In genomic region chr3:131272374-131273100, GRCm38 (mm10) we compare ENCODE assay signal across 8 mouse cellular contexts. TPM values are rescaled to one million over a fixed set of nuclear protein-coding genes. Genes with fewer than 3 reads are reported as not detected.
A peak's percentile ranks its signal among the peaks of the same experiment; 100 is the strongest.
DNase-seq lines count a peak whose midpoint lies in the region; ATAC-seq and TF ChIP-seq lines count a peak whose summit lies in the region.

No protein-coding gene starts in this region.

- DNase-seq in lung, embryonic 14.5 days = no peak
- DNase-seq in lung, postnatal 36 days = no peak
- peak; percentile 72 for DNase-seq in kidney, adult 9 months
- no peak for DNase-seq in midbrain, postnatal 0 days (ENCODE audit: low spot score)
- no peak for DNase-seq in adrenal gland, adult 2 months
- no peak for DNase-seq in right cerebral cortex, adult 18-20 months

- H3K36me3 ChIP-seq in lung, embryonic 14.5 days (ENCODE audit: insufficient read depth) = no peaks in the 10 kb centered on the region
- H3K36me3 ChIP-seq in midbrain, postnatal 0 days (ENCODE audit: insufficient read depth, low read length) = no peaks in the 10 kb centered on the region

- ATAC-seq in lung, embryonic 14.5 days (ENCODE audit: insufficient read depth) = peak; percentile 9; the same call in 1 of the 2 replicates
- ATAC-seq in midbrain, postnatal 0 days (ENCODE audit: low FRiP score) = no peak
- no peak for ATAC-seq in erythroid progenitor cell, adult 5-6 weeks (replicated peaks; ENCODE audit: low FRiP score, poor library complexity, severe bottlenecking)

- WGBS in lung, embryonic 14.5 days = 24% methylated on average over 10 of the region's 10 CpGs
- 57% methylated on average over 10 of the region's 10 CpGs for WGBS in midbrain, postnatal 0 days

- TF ChIP-seq CTCF in lung, embryonic 14.5 days (IDR thresholded peaks at IDR 0.05; ENCODE audit: low read depth) = no peak
- TF ChIP-seq CTCF in embryonic fibroblast, embryonic 13.5 days (IDR thresholded peaks at IDR 0.05; ENCODE audit: borderline replicate concordance, insufficient read depth, low read length) = no peak
- TF ChIP-seq CTCF in midbrain, postnatal 0 days (IDR thresholded peaks at IDR 0.05) = no peak

- H3K27ac ChIP-seq in lung, embryonic 14.5 days (ENCODE audit: low read depth) = peak overlapping the region; percentile 77; the same call in 1 of the 2 replicates
- H3K27ac ChIP-seq in embryonic fibroblast, embryonic 13.5 days (ENCODE audit: insufficient read depth, low read length) = no peak overlapping the region
- no peak overlapping the region for H3K27ac ChIP-seq in midbrain, postnatal 0 days (ENCODE audit: low read depth, low read length)

- H3K4me3 ChIP-seq in lung, embryonic 14.5 days (ENCODE audit: low read depth, low read length) = peak overlapping the region; percentile 69
- H3K4me3 ChIP-seq in embryonic fibroblast, embryonic 13.5 days (ENCODE audit: insufficient read depth, low read length) = peak overlapping the region; percentile 42
- peak overlapping the region; percentile 69 for H3K4me3 ChIP-seq in midbrain, postnatal 0 days (ENCODE audit: low read depth, low read length)

- H3K27me3 ChIP-seq in lung, embryonic 14.5 days (ENCODE audit: insufficient read depth, low read length) = no peaks in the 10 kb centered on the region
- no peaks in the 10 kb centered on the region for H3K27me3 ChIP-seq in midbrain, postnatal 0 days (ENCODE audit: insufficient read depth, low read length)

- no peaks in the 10 kb centered on the region for H3K9me3 ChIP-seq in lung, embryonic 14.5 days (ENCODE audit: low read depth, low read length)
- no peaks in the 10 kb centered on the region for H3K9me3 ChIP-seq in midbrain, postnatal 0 days (ENCODE audit: low read length)

- H3K9ac ChIP-seq in lung, embryonic 14.5 days = peak overlapping the region; percentile 35
- H3K9ac ChIP-seq in midbrain, postnatal 0 days (replicated peaks; ENCODE audit: low read length, poor library complexity, severe bottlenecking) = no peak overlapping the region

- TF ChIP-seq POLR2A in embryonic fibroblast, embryonic 13.5 days (IDR thresholded peaks at IDR 0.05; ENCODE audit: low read depth, low read length) = no peak

- peaks cover 2% of the 10 kb centered on the region for H3K4me1 ChIP-seq in lung, embryonic 14.5 days (ENCODE audit: insufficient read depth)
- peaks cover 3% of the 10 kb centered on the region; the same call in 1 of the 2 replicates for H3K4me1 ChIP-seq in embryonic fibroblast, embryonic 13.5 days (ENCODE audit: control insufficient read depth, insufficient read depth, low read length)
- 0 out of 2 replicates have a peak, but pooled peaks cover 5% of the 10 kb centered on the region for H3K4me1 ChIP-seq in midbrain, postnatal 0 days (ENCODE audit: insufficient read depth, low read length)

- H3K4me2 ChIP-seq in lung, embryonic 14.5 days = peak overlapping the region; percentile 85
- peak overlapping the region; percentile 85 for H3K4me2 ChIP-seq in midbrain, postnatal 0 days (ENCODE audit: low read depth, low read length, poor library complexity, severe bottlenecking)

RNA-seq across cellular contexts. Expression of gene Hadh, which starts 0.6 kb away (rescaled TPM):
- polyA plus RNA-seq in lung, embryonic 14.5 days (2014; fragmentation: Nextera tagmentation; extraction: Ambion mirVana) = 113 and 115 TPM in 2 replicates
- 53.8 and 69.1 TPM in 2 replicates for polyA plus RNA-seq in embryonic fibroblast, embryonic 13.5 days (2011; ENCODE audit: insufficient read length, low read depth, missing spikeins)
- total RNA-seq in midbrain, postnatal 0 days (2014; rRNA removed) = 18.9 and 21.5 TPM in 2 replicates
- polyA plus RNA-seq in midbrain, postnatal 0 days (2015; fragmentation: Nextera tagmentation; extraction: Ambion mirVana) = 32.2 and 35.1 TPM in 2 replicates
- total RNA-seq in adrenal gland, adult 2 months (2021) = 100 to 1,000 TPM; 456 to 509 TPM
- polyA plus RNA-seq in adrenal gland, adult 2 months (2012; rRNA removed) = 288 and 386 TPM in 2 replicates
- total RNA-seq in erythroid progenitor cell, adult 5-6 weeks (2015; ENCODE audit: low replicate concordance) = 9.6 and 17.3 TPM in 2 replicates
- total RNA-seq in erythroid progenitor cell, adult 5-6 weeks (2017; ENCODE audit: low replicate concordance) = 2.7 and 7.6 TPM in 2 replicates

RNA-seq across cellular contexts. Expression of gene Cyp2u1, which starts 30.5 kb away (rescaled TPM):
- 1.9 TPM in 2 replicates for polyA plus RNA-seq in lung, embryonic 14.5 days (2014; fragmentation: Nextera tagmentation; extraction: Ambion mirVana)
- polyA plus RNA-seq in embryonic fibroblast, embryonic 13.5 days (2011; ENCODE audit: insufficient read length, low read depth, missing spikeins) = 2.5 and 3.0 TPM in 2 replicates
- total RNA-seq in midbrain, postnatal 0 days (2014; rRNA removed) = 15.2 and 17.6 TPM in 2 replicates
- polyA plus RNA-seq in midbrain, postnatal 0 days (2015; fragmentation: Nextera tagmentation; extraction: Ambion mirVana) = 14.0 and 14.3 TPM in 2 replicates
- total RNA-seq in adrenal gland, adult 2 months (2021) = 10 to 100 TPM; 14.4 to 24.0 TPM
- 14.2 and 17.2 TPM in 2 replicates for polyA plus RNA-seq in adrenal gland, adult 2 months (2012; rRNA removed)
- 1.7 TPM in 1 of 2 replicates, not detected in the other for total RNA-seq in erythroid progenitor cell, adult 5-6 weeks (2015; ENCODE audit: low replicate concordance)
- not detected in 2 replicates for total RNA-seq in erythroid progenitor cell, adult 5-6 weeks (2017; ENCODE audit: low replicate concordance)
